Mouse (Mus musculus): Measurements from ENCODE around the gene Atpaf2. TPM values are rescaled to one million over a fixed set of nuclear protein-coding genes. Genes with fewer than 3 reads are reported as not detected.
"Not testable (repeated sequence)": the region's sequence is repeated elsewhere in the genome, so short reads cannot be mapped to it uniquely, and the experiment has no call there.

Gene Atpaf2
- polyA plus RNA-seq (2016; fragmentation: Nextera tagmentation; extraction: Ambion mirVana) = 53.5 and 54.8 TPM in 2 replicates

DNA sequence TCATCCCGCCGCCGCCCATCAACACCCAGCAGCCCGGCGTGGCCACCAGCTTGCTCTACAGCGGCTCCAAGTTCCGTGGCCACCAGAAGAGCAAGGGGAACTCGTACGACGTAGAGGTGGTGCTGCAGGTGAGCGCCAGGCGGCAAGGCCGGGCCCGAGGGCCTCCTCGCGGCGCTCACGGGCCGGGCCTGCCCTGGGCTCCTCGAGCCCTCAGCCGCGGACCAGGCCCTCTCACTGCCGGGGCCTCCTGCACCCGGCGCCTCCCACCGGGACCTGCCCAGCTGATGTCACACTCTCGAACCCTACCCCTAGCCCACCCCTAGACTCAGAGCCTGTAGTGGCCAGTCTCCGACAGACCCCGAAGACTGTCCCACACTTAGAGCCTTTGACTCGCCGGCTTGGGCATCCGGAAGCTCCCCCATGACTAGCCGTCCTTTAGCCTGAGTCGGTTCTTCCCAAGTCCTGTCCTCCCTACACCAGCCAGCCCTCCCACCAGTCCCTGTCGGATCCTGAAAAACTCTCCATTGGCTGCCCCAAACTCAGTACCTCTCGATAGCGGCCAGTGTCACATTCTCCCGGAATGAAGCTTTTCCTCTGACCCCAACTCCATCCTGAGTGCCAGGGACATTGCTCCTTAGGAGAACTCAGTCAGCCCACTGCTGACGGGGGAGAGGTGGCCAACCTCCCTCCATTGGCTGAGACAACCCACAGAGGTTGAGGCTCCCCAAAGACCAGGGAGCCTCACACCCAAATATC is at the start of gene Atpaf2:
Atpaf2 (minus strand) TSS at position 741 of the 756 bp plus-strand sequence.
- DNase-seq (ENCODE audit: extremely low spot score, low spot score) = peak; percentile 58
- WGBS = under 1% methylated on average over 39 of the region's 39 CpGs

DNA sequence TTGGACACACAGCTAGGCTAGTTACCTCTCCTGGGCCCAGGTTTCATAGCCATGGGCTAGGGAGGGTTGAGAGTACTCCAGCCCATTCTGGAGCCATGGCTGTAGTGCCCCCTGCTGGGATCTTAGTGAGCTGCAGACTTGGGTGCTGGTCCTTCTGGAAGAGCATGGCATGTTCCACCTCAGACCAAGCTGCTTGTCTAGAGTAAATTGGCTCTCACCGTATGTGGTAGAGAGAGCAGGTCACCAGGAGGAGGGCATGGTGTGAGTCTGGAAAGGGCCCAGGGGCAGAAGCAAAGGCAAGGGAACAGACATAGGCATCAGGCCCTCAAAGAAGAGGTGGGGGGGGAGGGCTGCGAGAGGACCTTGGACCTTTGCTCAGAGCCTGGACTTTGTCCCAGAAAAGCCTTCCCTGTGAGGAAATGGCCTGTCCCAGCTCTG is 47.7 kb upstream of the Atpaf2 start:
- 92% methylated on average over 2 of the region's 2 CpGs for WGBS
- H3K36me3 ChIP-seq (replicated peaks) = peaks cover 95% of the 10 kb centered on the region
- DNase-seq (ENCODE audit: extremely low spot score, low spot score) = peak; percentile 29

More for the DNA sequence above, at the start of gene Atpaf2:
- peak within 1 kb of the TSS; percentile 95 for H3K27ac ChIP-seq
- H3K27me3 ChIP-seq (ENCODE audit: poor library complexity, severe bottlenecking) = no peaks in the 10 kb centered on the region
- H3K36me3 ChIP-seq (replicated peaks) = no peaks in the 10 kb centered on the region
- H3K9me3 ChIP-seq = no peaks in the 10 kb centered on the region
- H3K4me3 ChIP-seq = peak within 1 kb of the TSS; percentile 91
- peaks cover 43% of the 10 kb centered on the region for H3K4me1 ChIP-seq

DNA sequence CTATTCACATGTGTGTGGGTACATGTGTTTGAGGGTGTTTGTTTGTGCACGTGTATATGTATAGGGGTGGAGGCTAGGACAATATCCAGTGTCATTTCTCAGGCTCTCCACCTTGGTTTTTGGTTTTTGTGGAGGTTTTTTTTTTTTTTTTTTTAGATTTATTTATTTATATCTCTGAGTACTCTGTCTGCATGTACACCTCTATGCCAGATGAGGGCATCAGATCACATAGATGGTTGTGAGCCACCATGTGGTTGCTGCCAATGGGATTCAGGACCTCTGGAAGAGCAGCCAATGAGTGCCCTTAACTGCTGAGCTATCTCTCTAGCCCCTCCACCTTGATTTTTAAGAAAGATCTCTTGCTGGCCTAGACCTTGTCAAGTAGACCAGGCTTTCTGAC is 39.7 kb upstream of the Atpaf2 start:
- Histone ChIP-seq H3K4me1 (peaks cover 20% of the 10 kb centered on the region), H3K36me3 (replicated peaks) (peaks cover 73% of the 10 kb centered on the region), H3K4me3 (no peak overlapping the region), H3K9me3 (no peaks in the 10 kb centered on the region), H3K27ac (no peak overlapping the region), H3K27me3 (ENCODE audit: poor library complexity, severe bottlenecking) (no peaks in the 10 kb centered on the region)
- 85% methylated on average over 1 of the region's 1 CpGs for WGBS
- DNase-seq (ENCODE audit: extremely low spot score, low spot score) = no peak

More for the DNA sequence above, 47.7 kb upstream of the Atpaf2 start:
- Histone ChIP-seq H3K4me1 (no peaks in the 10 kb centered on the region), H3K9me3 (no peaks in the 10 kb centered on the region), H3K27me3 (ENCODE audit: poor library complexity, severe bottlenecking) (no peaks in the 10 kb centered on the region), H3K4me3 (no peak overlapping the region), H3K27ac (no peak overlapping the region)

DNA sequence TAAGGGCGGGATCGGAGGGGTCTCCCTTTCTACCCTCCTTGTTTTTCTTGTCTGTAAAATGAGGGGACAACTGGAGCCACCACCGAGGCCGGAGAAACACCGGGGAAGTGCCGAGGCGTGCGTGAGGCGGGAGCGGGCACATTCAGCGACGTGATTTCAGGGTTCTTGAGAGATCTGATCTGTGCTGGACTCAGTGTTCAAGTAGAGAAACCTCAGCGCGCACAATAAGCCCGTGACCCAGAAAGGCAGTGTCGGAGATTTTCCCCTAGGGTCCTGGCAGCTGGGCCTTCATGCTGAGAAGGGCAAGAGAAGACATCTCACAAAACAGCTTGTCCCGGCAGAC is 36.5 kb upstream of the Atpaf2 start:
- H3K36me3 ChIP-seq (replicated peaks) = peaks cover 41% of the 10 kb centered on the region
- peak overlapping the region; percentile 87 for H3K4me3 ChIP-seq
- DNase-seq (ENCODE audit: extremely low spot score, low spot score) = no peak
- no peaks in the 10 kb centered on the region for H3K27me3 ChIP-seq (ENCODE audit: poor library complexity, severe bottlenecking)
- peaks cover 20% of the 10 kb centered on the region for H3K4me1 ChIP-seq
- H3K9me3 ChIP-seq = no peaks in the 10 kb centered on the region
- H3K27ac ChIP-seq = peak overlapping the region; percentile 88
- under 1% methylated on average over 17 of the region's 17 CpGs for WGBS

DNA sequence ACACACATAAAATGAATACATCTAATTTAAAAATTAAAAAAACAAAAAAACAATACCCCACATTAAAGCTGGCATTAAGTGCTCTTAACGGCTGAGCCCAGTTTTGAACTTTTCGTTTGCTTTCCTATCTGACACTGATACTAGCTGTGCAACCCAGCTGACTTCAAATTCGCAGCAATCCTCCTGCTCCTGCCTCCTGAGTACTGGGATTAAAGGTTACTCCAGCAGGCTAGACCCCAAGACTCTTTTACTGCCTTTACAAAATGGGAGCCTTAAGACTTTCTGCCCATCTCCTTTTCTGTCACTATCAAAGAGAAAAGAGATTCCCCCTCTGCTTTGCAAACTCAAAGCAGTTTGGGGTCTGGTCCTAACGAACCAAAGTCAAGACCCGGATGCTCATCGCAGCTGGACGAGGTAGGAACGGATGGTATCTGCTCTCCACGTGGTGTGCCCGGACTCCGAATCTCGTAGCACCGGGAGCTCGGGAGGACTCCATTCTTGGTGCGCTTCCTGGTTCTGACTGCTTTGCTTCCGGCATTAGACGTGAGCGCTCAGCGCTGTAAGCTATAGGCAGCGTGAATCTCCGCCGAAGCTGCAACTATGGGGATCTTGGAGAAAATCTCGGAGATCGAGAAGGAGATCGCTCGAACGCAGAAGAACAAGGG is 36.0 kb upstream of the Atpaf2 start, which contains the start of gene Drg2:
Drg2 (plus strand) TSS at position 512 of the 665 bp plus-strand sequence.
- 5% methylated on average over 27 of the region's 27 CpGs for WGBS
- peak; percentile 92 for DNase-seq (ENCODE audit: extremely low spot score, low spot score)

DNA sequence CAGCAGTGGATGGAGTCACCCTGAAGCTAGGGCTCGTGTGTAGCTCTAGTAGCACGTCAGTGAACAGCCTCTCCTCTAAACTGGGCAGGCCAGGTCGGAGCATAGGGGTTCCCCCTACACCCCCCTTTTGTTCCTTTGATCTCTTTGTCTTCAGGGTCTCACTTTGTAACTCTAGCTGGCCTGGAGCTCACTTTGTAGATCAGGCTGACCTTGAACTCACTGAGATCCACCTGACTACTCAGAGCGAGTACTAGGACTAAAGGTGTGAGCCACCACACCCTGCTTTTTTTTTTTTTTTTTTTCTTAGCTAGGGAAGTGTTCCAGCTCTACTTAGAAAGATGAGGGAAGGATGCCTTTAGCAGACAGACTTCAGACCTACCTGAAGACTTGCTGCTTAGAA is 25.8 kb upstream of the Atpaf2 start:
- DNase-seq (ENCODE audit: extremely low spot score, low spot score) = no peak
- H3K4me3 ChIP-seq = no peak overlapping the region
- WGBS = 86% methylated on average over 4 of the region's 4 CpGs

More for the DNA sequence above, 36.0 kb upstream of the Atpaf2 start, which contains the start of gene Drg2:
- Histone ChIP-seq H3K27me3 (ENCODE audit: poor library complexity, severe bottlenecking) (no peaks in the 10 kb centered on the region), H3K36me3 (replicated peaks) (peaks cover 36% of the 10 kb centered on the region), H3K27ac (peak within 1 kb of the TSS; percentile 88), H3K4me3 (peak within 1 kb of the TSS; percentile 87), H3K9me3 (no peaks in the 10 kb centered on the region), H3K4me1 (peaks cover 20% of the 10 kb centered on the region)

DNA sequence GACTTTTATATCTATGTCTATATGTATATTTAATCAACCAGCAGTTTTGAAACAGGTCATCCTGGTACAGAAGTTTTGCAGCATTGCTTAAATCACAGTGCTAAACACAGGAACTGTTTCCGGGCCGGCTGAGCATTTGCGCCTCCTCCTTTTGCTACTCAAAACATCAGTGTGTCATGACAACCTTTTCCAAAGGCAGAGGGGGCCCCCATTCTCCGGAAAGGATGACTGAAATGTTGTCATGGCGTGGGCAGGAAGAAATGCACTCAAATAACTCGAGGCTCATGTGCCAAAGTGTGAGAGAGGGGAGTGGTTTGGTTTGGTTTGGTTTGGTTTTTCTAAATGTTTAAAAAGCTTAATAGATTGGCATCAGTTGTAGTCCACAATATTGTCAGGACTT is 24.6 kb upstream of the Atpaf2 start:
- no peak for DNase-seq (ENCODE audit: extremely low spot score, low spot score)
- peaks cover 63% of the 10 kb centered on the region for H3K36me3 ChIP-seq (replicated peaks)
- no peaks in the 10 kb centered on the region for H3K27me3 ChIP-seq (ENCODE audit: poor library complexity, severe bottlenecking)
- 87% methylated on average over 6 of the region's 6 CpGs for WGBS
- no peaks in the 10 kb centered on the region for H3K4me1 ChIP-seq
- no peak overlapping the region for H3K4me3 ChIP-seq
- no peak overlapping the region for H3K27ac ChIP-seq
- no peaks in the 10 kb centered on the region for H3K9me3 ChIP-seq

More for the DNA sequence above, 25.8 kb upstream of the Atpaf2 start:
- Histone ChIP-seq H3K27ac (no peak overlapping the region), H3K36me3 (replicated peaks) (peaks cover 52% of the 10 kb centered on the region), H3K9me3 (no peaks in the 10 kb centered on the region), H3K27me3 (ENCODE audit: poor library complexity, severe bottlenecking) (no peaks in the 10 kb centered on the region), H3K4me1 (no peaks in the 10 kb centered on the region)

DNA sequence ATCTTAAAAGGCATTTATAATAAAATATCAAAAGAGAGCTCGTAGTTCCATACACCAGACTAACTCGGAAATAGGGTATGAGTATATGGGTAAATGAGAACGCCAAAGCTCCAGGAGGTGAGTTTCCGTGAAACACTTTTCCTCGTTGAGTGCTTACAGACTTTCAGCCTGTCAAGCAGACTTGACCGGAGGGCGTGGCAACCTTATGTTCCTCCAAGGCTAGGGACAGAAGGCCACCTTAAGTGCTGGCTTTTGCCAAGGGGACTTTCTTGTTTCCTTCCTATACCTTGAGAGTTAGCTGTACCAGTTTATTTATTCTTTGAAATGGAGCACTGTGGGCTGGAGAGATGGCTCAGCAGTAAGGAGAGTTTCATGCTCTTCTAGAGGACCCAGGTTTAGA is 21.9 kb upstream of the Atpaf2 start:
- H3K9me3 ChIP-seq = no peaks in the 10 kb centered on the region
- no peak overlapping the region for H3K27ac ChIP-seq
- H3K36me3 ChIP-seq (replicated peaks) = peaks cover 90% of the 10 kb centered on the region
- no peaks in the 10 kb centered on the region for H3K27me3 ChIP-seq (ENCODE audit: poor library complexity, severe bottlenecking)
- no peaks in the 10 kb centered on the region for H3K4me1 ChIP-seq
- WGBS = 57% methylated on average over 7 of the region's 7 CpGs
- no peak for DNase-seq (ENCODE audit: extremely low spot score, low spot score)
- no peak overlapping the region for H3K4me3 ChIP-seq

DNA sequence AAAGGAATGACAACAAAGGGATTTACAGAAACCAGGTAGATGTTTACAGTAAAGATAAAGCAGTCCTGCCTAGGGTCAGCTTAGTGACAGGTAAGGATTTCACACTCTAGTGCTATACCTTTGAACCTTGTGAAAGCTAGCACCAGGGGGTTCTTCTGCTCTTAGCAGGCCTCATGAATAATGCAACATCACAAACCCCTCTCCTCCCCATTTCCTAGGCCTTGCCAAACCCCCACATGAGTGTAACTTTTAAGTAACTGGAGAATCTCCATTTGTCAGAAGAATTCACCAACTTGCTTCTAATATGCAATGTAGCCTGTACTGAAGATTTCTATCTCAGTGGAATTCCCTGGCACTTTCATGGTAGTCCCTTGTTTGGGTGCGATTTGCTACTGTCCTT is 21.4 kb upstream of the Atpaf2 start:
- H3K27ac ChIP-seq; DNase-seq (ENCODE audit: extremely low spot score, low spot score); H3K9me3 ChIP-seq; H3K4me3 ChIP-seq; H3K4me1 ChIP-seq; H3K27me3 ChIP-seq (ENCODE audit: poor library complexity, severe bottlenecking): not testable (repeated sequence)
- H3K36me3 ChIP-seq (replicated peaks) = peaks cover 95% of the 10 kb centered on the region
- 35% methylated on average over 1 of the region's 1 CpGs for WGBS

DNA sequence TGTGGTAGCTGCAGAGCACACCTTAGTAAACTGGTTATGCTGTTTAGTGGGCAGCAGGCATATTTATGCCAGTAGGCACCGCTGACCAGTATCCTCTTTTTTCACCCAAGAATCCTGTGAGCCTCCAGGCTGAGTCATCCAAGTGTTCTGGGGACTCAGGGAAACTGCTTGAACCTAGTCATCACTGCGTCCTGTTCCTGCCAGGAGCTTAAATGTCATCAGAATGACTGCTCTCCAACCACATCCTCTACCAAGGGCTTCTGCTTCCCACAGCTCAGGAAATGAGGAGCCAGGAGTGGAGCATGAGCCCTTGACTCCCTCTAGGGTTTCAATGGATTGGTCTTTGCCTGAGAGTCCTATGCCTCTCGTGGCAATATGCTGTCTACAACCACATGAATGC is 18.4 kb upstream of the Atpaf2 start:
- Histone ChIP-seq H3K27me3 (ENCODE audit: poor library complexity, severe bottlenecking) (no peaks in the 10 kb centered on the region), H3K27ac (no peak overlapping the region), H3K9me3 (no peaks in the 10 kb centered on the region), H3K36me3 (replicated peaks) (peaks cover 97% of the 10 kb centered on the region), H3K4me3 (no peak overlapping the region), H3K4me1 (no peaks in the 10 kb centered on the region)
- DNase-seq (ENCODE audit: extremely low spot score, low spot score) = no peak
- WGBS = 91% methylated on average over 3 of the region's 3 CpGs

DNA sequence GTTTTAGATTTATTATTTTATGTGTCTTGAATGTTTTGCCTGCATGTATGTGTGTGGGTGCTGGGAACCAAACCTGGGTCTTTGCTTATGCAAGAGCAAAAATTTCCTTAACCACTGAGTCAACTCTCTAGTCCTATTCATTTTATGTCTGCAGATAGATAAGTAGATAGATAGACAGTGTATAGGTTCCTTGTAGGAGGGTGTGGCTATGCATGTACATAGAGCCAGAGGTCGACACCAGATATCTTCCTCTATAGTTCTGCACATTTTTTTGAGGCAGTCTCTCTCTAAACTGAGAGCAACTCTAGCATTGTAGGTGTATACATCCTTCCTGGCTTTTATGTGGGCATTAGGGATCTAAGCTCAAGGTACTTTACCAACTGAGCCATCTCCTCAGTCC is 16.9 kb upstream of the Atpaf2 start:
- no peak overlapping the region for H3K27ac ChIP-seq
- H3K27me3 ChIP-seq (ENCODE audit: poor library complexity, severe bottlenecking) = no peaks in the 10 kb centered on the region
- 100% methylated on average over 1 of the region's 1 CpGs for WGBS
- H3K36me3 ChIP-seq (replicated peaks) = peaks cover 97% of the 10 kb centered on the region
- no peak overlapping the region for H3K4me3 ChIP-seq
- no peaks in the 10 kb centered on the region for H3K4me1 ChIP-seq
- no peak for DNase-seq (ENCODE audit: extremely low spot score, low spot score)
- no peaks in the 10 kb centered on the region for H3K9me3 ChIP-seq

DNA sequence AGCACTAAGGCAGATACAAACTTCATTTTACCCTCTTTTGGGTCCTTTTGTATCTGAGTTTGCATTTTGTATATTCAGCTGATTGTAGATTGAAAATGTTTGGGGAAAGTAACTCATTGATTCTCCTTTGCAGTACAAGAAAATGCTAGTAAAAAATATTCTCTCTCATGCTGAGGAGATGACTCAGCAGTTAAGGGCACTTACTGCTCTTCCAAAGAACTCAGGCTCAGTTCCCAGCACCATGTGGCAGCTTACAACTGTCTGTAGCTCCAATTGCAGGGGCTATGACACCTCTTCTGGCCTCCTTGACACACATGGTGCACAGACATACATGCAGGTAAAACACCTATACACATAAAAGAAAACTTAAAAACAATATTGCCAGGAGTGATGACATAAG is 15.2 kb upstream of the Atpaf2 start:
- H3K4me3 ChIP-seq = no peak overlapping the region
- H3K9me3 ChIP-seq = no peaks in the 10 kb centered on the region
- H3K4me1 ChIP-seq = no peaks in the 10 kb centered on the region
- no peak overlapping the region for H3K27ac ChIP-seq
- H3K27me3 ChIP-seq (ENCODE audit: poor library complexity, severe bottlenecking) = no peaks in the 10 kb centered on the region
- no peak for DNase-seq (ENCODE audit: extremely low spot score, low spot score)
- peaks cover 95% of the 10 kb centered on the region for H3K36me3 ChIP-seq (replicated peaks)

DNA sequence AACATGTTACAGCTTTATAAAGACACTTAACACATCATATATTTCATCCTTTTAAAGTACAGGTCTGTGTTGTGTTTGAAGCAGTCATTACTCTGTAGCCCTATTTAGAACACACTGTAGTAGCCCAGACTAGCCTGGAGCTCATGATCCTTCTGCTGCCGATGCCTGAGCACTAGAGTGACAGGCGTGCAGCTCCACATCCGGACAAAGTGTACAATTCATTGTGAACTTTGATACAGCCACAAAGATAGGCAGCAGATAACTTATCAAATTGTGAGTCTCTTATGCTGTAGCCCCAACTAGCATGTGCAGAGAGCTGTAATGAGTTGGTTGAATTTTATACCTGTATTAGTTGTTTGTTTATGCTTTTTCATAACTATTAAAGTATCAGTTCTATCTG is 9.4 kb upstream of the Atpaf2 start:
- peaks cover 58% of the 10 kb centered on the region for H3K36me3 ChIP-seq (replicated peaks)
- WGBS = 95% methylated on average over 3 of the region's 3 CpGs
- no peak for DNase-seq (ENCODE audit: extremely low spot score, low spot score)
- no peak overlapping the region for H3K4me3 ChIP-seq
- H3K9me3 ChIP-seq = no peaks in the 10 kb centered on the region
- H3K27me3 ChIP-seq (ENCODE audit: poor library complexity, severe bottlenecking) = no peaks in the 10 kb centered on the region
- no peaks in the 10 kb centered on the region for H3K4me1 ChIP-seq
- H3K27ac ChIP-seq = no peak overlapping the region

Data from forebrain, embryonic 10.5 days (tissue).